Mouse (Mus musculus) heart, embryonic 14.5 days (tissue): ENCODE measurements around the gene Car5a. TPM values are rescaled to one million over a fixed set of nuclear protein-coding genes. Genes with fewer than 3 reads are reported as not detected.
A peak's percentile ranks its signal among the peaks of the same experiment; 100 is the strongest.

ENCODE experiments used
- ATAC-seq: fragments of 200-750 bp; cut with Nextera tagmentation; 2 replicates; pipeline ENCODE4 v1.8.0; 2017; ENCODE audit warnings: low read depth, moderate TSS enrichment; ENCODE audit not compliant: insufficient number of reproducible peaks, insufficient read depth, low FRiP score
- H3K27ac ChIP-seq, 2 experiments: fragments of 200-500 bp in 1 of 2; fragments of 300-500 bp in 1 of 2; sonication (generic) in 1 of 2; replicated peaks in 1 of 2; 2 replicates each; pipeline ENCODE4 v1.5.1; 2012 to 2014; ENCODE audit warnings: low read depth in 2 of 2, low read length in 2 of 2, control low read depth in 1 of 2, mild to moderate bottlenecking in 1 of 2, mixed read lengths in 1 of 2; ENCODE audit not compliant: control insufficient read depth in 1 of 2, insufficient read depth in 1 of 2
- H3K27me3 ChIP-seq: fragments of 300-500 bp; sonication (generic); 2 replicates; pipeline ENCODE4 v1.6.1; 2014; ENCODE audit warnings: mild to moderate bottlenecking, low read length, control low read depth; ENCODE audit not compliant: control insufficient read depth, insufficient read depth
- H3K36me3 ChIP-seq: fragments of 300-500 bp; sonication (generic); 2 replicates; pipeline ENCODE4 v1.6.1; 2014; ENCODE audit warnings: mild to moderate bottlenecking, control low read depth, low read length, mixed read lengths; ENCODE audit not compliant: control insufficient read depth, insufficient read depth
- H3K4me1 ChIP-seq, 2 experiments: fragments of 200-500 bp in 1 of 2; fragments of 300-500 bp in 1 of 2; sonication (generic) in 1 of 2; 2 replicates each; pipeline ENCODE4 v1.6.1; 2012 to 2014; ENCODE audit warnings: low read length in 2 of 2, control low read depth in 1 of 2, mixed read lengths in 1 of 2; ENCODE audit not compliant: control insufficient read depth in 2 of 2, insufficient read depth in 2 of 2
- H3K4me2 ChIP-seq: fragments of 300-500 bp; sonication (generic); 2 replicates; pipeline ENCODE4 v1.6.1; 2014; ENCODE audit warnings: mild to moderate bottlenecking, low read length
- H3K4me3 ChIP-seq, 2 experiments: fragments of 200-500 bp in 1 of 2; fragments of 300-500 bp in 1 of 2; sonication (generic) in 1 of 2; 2 replicates each; pipeline ENCODE4 v1.5.1; 2012 to 2014; ENCODE audit warnings: low read length in 2 of 2, mild to moderate bottlenecking in 2 of 2, control low read depth in 1 of 2, low read depth in 1 of 2, moderate library complexity in 1 of 2; ENCODE audit not compliant: control insufficient read depth in 1 of 2, insufficient read depth in 1 of 2
- H3K9ac ChIP-seq: fragments of 300-500 bp; sonication (generic); 2 replicates; pipeline ENCODE4 v1.6.1; 2014; ENCODE audit warnings: mild to moderate bottlenecking, low read length
- H3K9me3 ChIP-seq: fragments of 300-500 bp; sonication (generic); 2 replicates; pipeline ENCODE4 v1.6.1; 2016; ENCODE audit warnings: low read length, control low read depth; ENCODE audit not compliant: control insufficient read depth
- WGBS: fragments of 180-500 bp; shearing (Covaris S2); extraction: QIAGEN DNeasy Blood & Tissue Kit; methylation state at CpG from one replicate; pipeline ENCODE4 v1.1.7; 2014; 5-methylcytosine and 5-hydroxymethylcytosine counted together
- polyA plus RNA-seq: library from polyadenylated mRNA; unstranded; fragments of >200 nt; fragmentation: Nextera tagmentation; extraction: Ambion mirVana; gene quantifications from 2 replicates; pipeline ENCODE4 v1.2.1, GENCODE M21; 2014

Car5a gene
- polyA plus RNA-seq, 1 experiment from 2014 or later, result not detected

- Histone ChIP-seq H3K36me3 (no peaks in the 10 kb centered on the region), H3K4me3 (no peak overlapping the region), H3K9me3 (no peaks in the 10 kb centered on the region), H3K4me2 (peak overlapping the region; percentile 100), H3K27ac (no peak overlapping the region), H3K27me3 (no peaks in the 10 kb centered on the region; the same call in 1 of the 2 replicates), H3K9ac (no peak overlapping the region), H3K4me1 (peaks cover 10 to 26% of the 10 kb centered on the region in 2 experiments)
- ATAC-seq, result no peak
- WGBS, result 51% methylated on average over 8 of the region's 8 CpGs
Observed at GRCm38 (mm10) chr8:121908378-121909147, 36.1 kb downstream of the Car5a start.

- peaks cover 11 to 26% of the 10 kb centered on the region in 2 experiments for H3K4me1 ChIP-seq
Observed at GRCm38 (mm10) chr8:121907587-121908248, 37.0 kb downstream of the Car5a start, which contains the start of gene Slc7a5. Slc7a5 (minus strand) TSS chr8:121907694.

GRCm38 (mm10) chr8:121906542-121907512 lies 37.9 kb downstream of the Car5a start:
- Histone ChIP-seq H3K4me3 (peak overlapping the region; percentile 69 to 83), H3K27ac (no peak overlapping the region), H3K4me2 (peak overlapping the region; percentile 100), H3K4me1 (peaks cover 18 to 32% of the 10 kb centered on the region in 2 experiments), H3K36me3 (no peaks in the 10 kb centered on the region), H3K27me3 (no peaks in the 10 kb centered on the region; the same call in 1 of the 2 replicates), H3K9me3 (no peaks in the 10 kb centered on the region), H3K9ac (peak overlapping the region; percentile 83)
- WGBS, result under 1% methylated on average over 71 of the region's 72 CpGs
- peak; percentile 28 for ATAC-seq

More at GRCm38 (mm10) chr8:121907587-121908248, 37.0 kb downstream of the Car5a start, which contains the start of gene Slc7a5:
- Histone ChIP-seq H3K9me3 (no peaks in the 10 kb centered on the region), H3K27me3 (no peaks in the 10 kb centered on the region; the same call in 1 of the 2 replicates), H3K27ac (no peak within 1 kb of the TSS), H3K36me3 (no peaks in the 10 kb centered on the region), H3K4me2 (peak within 1 kb of the TSS; percentile 100), H3K4me3 (peak within 1 kb of the TSS; percentile 69 to 83), H3K9ac (peak within 1 kb of the TSS; percentile 83)
- peak; percentile 88 for ATAC-seq
- under 1% methylated on average over 59 of the region's 61 CpGs for WGBS

GRCm38 (mm10) chr8:121905864-121906263 lies 38.8 kb downstream of the Car5a start:
- H3K9ac ChIP-seq, result peak overlapping the region; percentile 83
- H3K4me1 ChIP-seq, result peaks cover 24 to 40% of the 10 kb centered on the region in 2 experiments
- no peaks in the 10 kb centered on the region; the same call in 1 of the 2 replicates for H3K27me3 ChIP-seq
- H3K9me3 ChIP-seq, result no peaks in the 10 kb centered on the region
- peak overlapping the region; percentile 69 to 83 for H3K4me3 ChIP-seq
- H3K27ac ChIP-seq, result no peak overlapping the region
- 21% methylated on average over 5 of the region's 5 CpGs for WGBS
- no peak for ATAC-seq
- H3K36me3 ChIP-seq, result no peaks in the 10 kb centered on the region
- peak overlapping the region; percentile 100 for H3K4me2 ChIP-seq

- Histone ChIP-seq H3K36me3 (no peaks in the 10 kb centered on the region), H3K9ac (peak overlapping the region; percentile 83), H3K4me2 (peak overlapping the region; percentile 100), H3K27me3 (no peaks in the 10 kb centered on the region; the same call in 1 of the 2 replicates), H3K27ac (no peak overlapping the region), H3K4me3 (peak overlapping the region; percentile 69 to 83; a peak in 3 of 4 replicates), H3K9me3 (no peaks in the 10 kb centered on the region), H3K4me1 (peaks cover 24 to 40% of the 10 kb centered on the region in 2 experiments)
- WGBS, result 60% methylated on average over 1 of the region's 1 CpGs
- no peak for ATAC-seq
Observed at GRCm38 (mm10) chr8:121905420-121905819, 39.3 kb downstream of the Car5a start.

GRCm38 (mm10) chr8:121904999-121905398 lies 39.7 kb downstream of the Car5a start:
- peak overlapping the region; percentile 83; the same call in 1 of the 2 replicates for H3K9ac ChIP-seq
- peaks cover 24 to 40% of the 10 kb centered on the region in 2 experiments for H3K4me1 ChIP-seq
- H3K36me3 ChIP-seq, result no peaks in the 10 kb centered on the region
- H3K9me3 ChIP-seq, result no peaks in the 10 kb centered on the region
- H3K4me2 ChIP-seq, result peak overlapping the region; percentile 100; the same call in 1 of the 2 replicates
- H3K27me3 ChIP-seq, result no peaks in the 10 kb centered on the region; the same call in 1 of the 2 replicates
- H3K27ac ChIP-seq, result no peak overlapping the region
- 85% methylated on average over 9 of the region's 9 CpGs for WGBS
- no peak overlapping the region for H3K4me3 ChIP-seq
- no peak for ATAC-seq
